Mouse (Mus musculus): ENCODE measurements around the gene St6galnac6.

Gene St6galnac6

DNA sequence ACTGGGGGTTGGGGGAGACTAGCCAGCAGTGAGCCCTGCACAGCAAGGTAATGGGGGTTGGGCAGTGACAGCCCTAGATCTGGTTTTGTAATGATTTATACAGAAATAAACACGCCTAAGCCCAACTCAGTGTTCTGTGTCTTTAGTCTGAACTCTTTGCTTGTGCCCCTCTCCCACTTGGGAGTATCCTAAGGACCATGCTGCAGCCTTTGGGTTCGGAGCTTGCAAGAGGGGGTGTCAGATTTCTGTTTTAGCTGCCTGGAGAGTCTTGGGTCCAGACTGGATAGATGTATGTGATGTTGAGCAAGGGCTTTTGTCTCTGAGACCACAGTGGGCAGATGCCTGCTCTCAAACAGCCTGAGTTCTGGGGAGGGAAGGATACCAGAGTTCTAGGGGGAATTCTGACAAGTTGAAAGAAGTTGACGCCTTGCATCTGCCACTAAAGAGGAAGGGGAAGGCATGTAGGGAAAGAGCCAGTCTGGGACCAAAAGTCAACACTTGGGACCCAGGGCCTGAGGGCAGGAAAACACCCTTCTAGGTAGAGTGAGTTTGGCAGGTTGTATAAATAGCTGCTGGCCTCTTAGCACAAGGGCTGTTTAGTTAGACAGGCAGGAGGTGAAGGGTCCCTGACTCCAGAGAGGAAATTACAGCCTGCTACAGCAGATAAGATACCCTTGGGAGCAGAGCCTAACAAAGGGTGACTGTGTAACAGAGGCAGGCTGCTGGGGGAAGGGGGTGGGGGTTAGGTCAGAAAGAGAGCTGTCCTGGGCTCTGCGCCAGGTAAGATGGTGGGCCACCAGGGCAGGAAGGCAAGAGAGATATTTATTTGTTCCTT, 21.4 kb downstream of the St6galnac6 start:
- DNase-seq: no peak

- DNase-seq: no peak
These were observed 22.0 kb downstream of the St6galnac6 start, which contains the start of gene Ak1 for GRCm38 (mm10) chr2:32621517-32621859. TSS of gene Ak1 (plus strand) at chr2:32621758.

GRCm38 (mm10) chr2:32624111-32624748, 24.7 kb downstream of the St6galnac6 start:
- DNase-seq: no peak

DNA sequence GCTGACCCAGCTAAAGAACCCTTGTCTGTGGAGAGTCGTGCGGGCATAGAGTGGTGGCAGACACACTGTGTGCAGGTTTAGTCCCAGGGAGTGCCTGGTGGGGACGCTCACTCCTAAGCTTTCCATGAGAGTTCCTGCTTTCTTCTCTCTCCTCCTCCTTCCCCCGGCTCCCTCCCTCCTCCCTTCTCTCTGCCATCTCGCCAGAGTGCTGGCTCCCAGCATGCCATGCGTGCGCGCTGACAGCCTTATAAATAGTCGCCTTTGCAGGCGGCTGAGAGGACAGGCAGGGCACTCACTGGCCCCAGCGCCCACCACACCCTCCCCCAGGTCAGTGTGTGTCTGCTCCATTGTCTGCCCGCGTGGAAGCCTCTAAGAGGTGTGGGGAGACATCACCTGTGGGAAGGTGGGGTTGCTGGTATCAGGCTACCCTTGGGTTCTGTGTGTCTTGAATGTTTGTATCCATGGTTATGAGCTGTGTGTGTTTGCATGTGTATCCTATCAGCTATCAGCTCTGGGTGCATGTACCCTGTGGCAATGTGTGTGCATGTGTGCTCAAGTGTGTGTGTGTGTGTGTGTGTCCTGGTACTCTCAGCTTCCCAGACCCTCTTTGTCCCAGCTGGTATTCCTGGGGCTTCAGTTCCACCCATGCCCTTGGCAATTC, 25.8 kb downstream of the St6galnac6 start:
- no peak for DNase-seq

GRCm38 (mm10) chr2:32625873-32626694, 26.6 kb downstream of the St6galnac6 start:
- DNase-seq: no peak

GRCm38 (mm10) chr2:32627266-32628043, 27.9 kb downstream of the St6galnac6 start:
- DNase-seq: no peak

- DNase-seq: no peak
These were observed 28.6 kb downstream of the St6galnac6 start for GRCm38 (mm10) chr2:32628044-32628550.

- no peak for DNase-seq
These were observed 29.2 kb downstream of the St6galnac6 start for GRCm38 (mm10) chr2:32628729-32629128.

DNA sequence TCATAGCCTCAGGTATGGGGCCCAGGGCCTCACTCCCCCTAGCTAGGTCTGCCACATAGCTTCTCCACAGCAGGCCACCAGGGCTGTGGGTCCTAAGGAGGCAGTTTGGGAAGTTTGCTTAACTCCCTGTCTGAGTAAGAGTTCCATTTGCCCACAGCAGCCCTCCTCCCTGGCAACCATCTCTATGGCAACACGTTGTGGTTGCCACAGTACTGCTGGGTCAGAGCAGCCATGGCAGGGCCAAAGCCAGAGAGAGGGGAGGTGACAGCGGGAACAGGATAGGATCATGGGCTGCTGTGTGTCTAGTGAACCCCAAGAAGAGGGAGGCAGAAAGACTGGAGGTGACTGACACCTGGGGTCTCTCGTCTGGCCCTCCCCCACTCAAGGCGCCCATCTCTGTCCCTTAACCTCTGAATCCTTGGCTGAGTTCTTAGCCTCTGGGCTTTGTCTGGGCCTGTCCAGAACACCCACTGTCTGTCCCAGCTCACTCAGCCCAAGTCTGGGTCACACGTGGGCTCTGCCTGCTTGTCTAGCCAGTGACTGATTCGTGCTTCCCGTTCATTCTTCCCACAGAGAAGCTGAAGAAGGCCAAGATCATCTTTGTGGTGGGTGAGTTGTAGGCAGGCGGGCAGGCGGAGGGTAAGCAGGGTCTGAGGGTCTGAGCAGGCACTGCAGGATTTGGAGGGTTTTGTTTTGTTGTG, 29.9 kb downstream of the St6galnac6 start:
- DNase-seq: no peak

GRCm38 (mm10) chr2:32630036-32630435, 30.5 kb downstream of the St6galnac6 start:
- DNase-seq: no peak

GRCm38 (mm10) chr2:32631046-32631445, 31.5 kb downstream of the St6galnac6 start:
- no peak for DNase-seq

- peak; percentile 55 to 77 for DNase-seq
These were observed 32.4 kb downstream of the St6galnac6 start for GRCm38 (mm10) chr2:32631737-32632394.

DNA sequence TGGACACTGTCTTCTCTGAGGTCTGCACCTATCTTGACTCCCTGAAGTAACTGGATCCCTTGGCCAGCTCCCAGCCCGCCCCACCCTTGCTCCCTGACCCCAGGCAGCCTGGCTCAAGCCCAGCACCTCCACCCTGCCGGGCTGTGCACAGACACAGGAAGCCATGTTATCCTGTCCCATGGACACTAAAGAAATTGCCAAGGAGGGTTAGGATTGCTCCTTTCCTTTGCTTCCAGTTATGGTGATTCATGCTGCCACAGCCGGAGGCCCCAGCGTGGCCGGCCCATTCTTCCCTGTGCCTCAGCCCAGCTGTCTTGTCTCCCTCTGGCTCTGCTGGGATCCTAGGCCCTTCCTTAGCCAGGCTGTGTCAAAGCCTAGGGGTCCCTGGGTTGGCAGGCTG, 34.2 kb downstream of the St6galnac6 start:
- DNase-seq: no peak

GRCm38 (mm10) chr2:32634277-32635105, 35.0 kb downstream of the St6galnac6 start:
- no peak for DNase-seq

DNA sequence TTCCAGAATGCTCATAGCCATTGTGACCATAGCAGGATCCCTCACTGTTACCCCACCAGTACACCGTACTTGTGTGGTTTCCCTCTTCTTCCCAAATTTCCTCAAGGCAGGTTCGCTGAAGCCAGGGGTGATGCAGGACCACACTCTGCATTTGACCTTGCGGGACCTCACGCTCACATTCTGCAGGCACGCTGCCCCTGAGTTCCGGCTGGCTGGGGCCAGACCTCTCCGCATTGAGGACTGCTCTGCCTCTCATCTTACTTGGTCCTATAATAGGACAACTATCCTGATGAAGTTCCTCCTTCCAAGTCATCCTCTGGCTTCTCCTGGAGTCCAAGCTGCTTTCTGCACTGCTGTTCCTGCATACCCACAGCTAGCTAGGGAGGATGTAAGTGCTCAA, 37.1 kb downstream of the St6galnac6 start:
- DNase-seq: no peak

DNA sequence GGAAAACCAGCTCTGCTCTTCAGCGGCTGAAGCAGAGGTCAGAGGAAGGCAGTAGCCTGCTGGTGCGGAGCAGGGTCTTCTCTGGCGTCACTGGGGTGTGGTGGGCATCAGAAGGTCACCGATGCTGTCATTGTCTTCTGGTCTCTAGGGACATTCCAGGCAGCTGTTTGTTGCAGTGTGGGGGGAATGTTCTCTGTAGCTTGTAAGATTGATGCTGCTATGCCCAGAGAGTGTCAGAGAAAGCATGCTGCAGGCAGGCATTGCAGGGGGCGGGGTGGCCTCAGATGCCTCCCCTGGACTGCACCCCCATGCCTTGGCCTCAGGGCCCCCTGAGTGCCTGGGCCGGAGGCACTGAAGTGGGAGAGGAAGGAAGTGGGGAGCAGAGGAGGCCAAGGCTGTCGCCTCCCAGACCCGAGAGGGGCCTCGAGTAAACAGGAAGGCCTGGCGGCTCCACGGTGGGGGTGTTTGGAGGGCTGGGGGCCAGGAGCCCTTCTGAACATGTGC, 38.3 kb downstream of the St6galnac6 start:
- peak; percentile 63 to 68 for DNase-seq

DNA sequence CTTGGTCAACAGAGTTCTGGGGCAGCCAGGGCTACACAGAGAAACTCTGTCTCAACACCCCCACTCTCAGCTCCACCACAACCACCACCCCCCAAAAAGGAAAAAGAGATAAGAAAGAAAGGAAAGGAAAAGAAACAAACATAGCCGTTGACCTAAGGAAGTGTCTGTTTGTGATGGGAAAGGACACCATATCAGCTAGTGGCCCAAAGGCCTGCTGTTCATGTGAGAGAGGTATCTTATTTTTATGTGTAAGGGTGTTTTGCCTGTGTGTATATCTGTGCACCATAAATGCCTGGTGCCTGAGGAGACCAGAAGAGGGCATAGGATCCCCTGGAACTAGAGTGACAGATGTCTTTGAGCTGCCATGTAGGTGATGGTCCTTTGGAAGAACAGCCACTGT, 40.1 kb downstream of the St6galnac6 start:
- no peak for DNase-seq

- no peak for DNase-seq
These were observed 41.1 kb downstream of the St6galnac6 start for GRCm38 (mm10) chr2:32640550-32641051.

- no peak for DNase-seq
These were observed 42.3 kb downstream of the St6galnac6 start for GRCm38 (mm10) chr2:32641810-32642209.
